Mouse (Mus musculus): ENCODE results near the gene Rps8. TPM values are rescaled to one million over a fixed set of nuclear protein-coding genes. Genes with fewer than 3 reads are reported as not detected.

Rps8 gene
- polyA plus RNA-seq, 1 experiment from 2014 or later: 1,111 TPM

Small RNA genes lying within 50 kb of the gene (microRNA-seq; reads per million reads assigned to microRNA genes)
- not detected for gene Gm22398

Other genes starting within 250 kb of the Rps8 start
- 121 and 129 TPM in 2 replicates for gene Urod, start 161.8 kb downstream of the Rps8 start, polyA plus RNA-seq (2014; fragmentation: Nextera tagmentation; extraction: Ambion mirVana)
- gene Hectd3, start 160.9 kb downstream of the Rps8 start, polyA plus RNA-seq (2014; fragmentation: Nextera tagmentation; extraction: Ambion mirVana): 6.7 and 9.9 TPM in 2 replicates
- gene Eif2b3, start 136.8 kb downstream of the Rps8 start, polyA plus RNA-seq (2014; fragmentation: Nextera tagmentation; extraction: Ambion mirVana): 53.5 and 57.2 TPM in 2 replicates
- 6.1 and 6.3 TPM in 2 replicates for gene Ptch2, start 60.2 kb downstream of the Rps8 start, polyA plus RNA-seq (2014; fragmentation: Nextera tagmentation; extraction: Ambion mirVana)
- 4.1 and 4.5 TPM in 2 replicates for gene Btbd19, start 30.5 kb downstream of the Rps8 start, polyA plus RNA-seq (2014; fragmentation: Nextera tagmentation; extraction: Ambion mirVana)
- gene Tctex1d4, start 29.4 kb downstream of the Rps8 start, polyA plus RNA-seq (2014; fragmentation: Nextera tagmentation; extraction: Ambion mirVana): not detected in 2 replicates
- gene Plk3, start 22.3 kb downstream of the Rps8 start, polyA plus RNA-seq (2014; fragmentation: Nextera tagmentation; extraction: Ambion mirVana): 2.0 and 2.3 TPM in 2 replicates
- gene Kif2c, start 26.4 kb upstream of the Rps8 start, polyA plus RNA-seq (2014; fragmentation: Nextera tagmentation; extraction: Ambion mirVana): 125 and 136 TPM in 2 replicates
- 9.7 and 11.6 TPM in 2 replicates for gene Tmem53, start 95.7 kb upstream of the Rps8 start, polyA plus RNA-seq (2014; fragmentation: Nextera tagmentation; extraction: Ambion mirVana)
- gene Armh1, start 95.9 kb upstream of the Rps8 start, polyA plus RNA-seq (2014; fragmentation: Nextera tagmentation; extraction: Ambion mirVana): 0.12 TPM in 1 of 2 replicates, not detected in the other